Mouse (Mus musculus): ENCODE data around the gene Ppfia4.

The Ppfia4 gene

DNA sequence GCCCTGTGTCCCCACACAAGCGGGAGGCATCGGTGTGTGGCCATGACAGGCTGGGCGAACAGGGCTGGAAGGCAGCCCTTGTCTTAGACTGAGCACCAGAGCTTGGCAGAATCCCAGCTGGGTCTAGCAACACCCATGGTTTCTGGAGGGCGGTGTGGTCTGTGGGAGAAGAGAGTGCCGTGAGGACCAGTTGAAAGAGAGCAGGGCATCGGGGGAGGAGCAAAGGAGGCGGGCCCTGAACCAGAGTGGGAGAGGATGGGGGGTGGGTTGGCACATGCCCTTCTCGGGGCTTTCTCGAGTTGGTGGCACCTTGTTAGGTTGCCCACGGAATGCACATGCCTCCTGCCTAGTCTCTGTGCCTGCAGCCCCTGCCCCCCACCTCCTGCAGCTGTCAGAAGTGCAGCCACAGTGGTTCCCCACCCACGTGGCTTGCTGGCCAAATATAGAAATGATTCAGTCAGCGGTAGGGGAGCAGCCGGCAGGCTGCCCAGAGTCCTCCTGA lies at the start of gene Ppfia4:
TSS of gene Ppfia4 (minus strand) at position 159 of the 502 bp plus-strand sequence.
- DNase-seq, result peak; percentile 88

DNA sequence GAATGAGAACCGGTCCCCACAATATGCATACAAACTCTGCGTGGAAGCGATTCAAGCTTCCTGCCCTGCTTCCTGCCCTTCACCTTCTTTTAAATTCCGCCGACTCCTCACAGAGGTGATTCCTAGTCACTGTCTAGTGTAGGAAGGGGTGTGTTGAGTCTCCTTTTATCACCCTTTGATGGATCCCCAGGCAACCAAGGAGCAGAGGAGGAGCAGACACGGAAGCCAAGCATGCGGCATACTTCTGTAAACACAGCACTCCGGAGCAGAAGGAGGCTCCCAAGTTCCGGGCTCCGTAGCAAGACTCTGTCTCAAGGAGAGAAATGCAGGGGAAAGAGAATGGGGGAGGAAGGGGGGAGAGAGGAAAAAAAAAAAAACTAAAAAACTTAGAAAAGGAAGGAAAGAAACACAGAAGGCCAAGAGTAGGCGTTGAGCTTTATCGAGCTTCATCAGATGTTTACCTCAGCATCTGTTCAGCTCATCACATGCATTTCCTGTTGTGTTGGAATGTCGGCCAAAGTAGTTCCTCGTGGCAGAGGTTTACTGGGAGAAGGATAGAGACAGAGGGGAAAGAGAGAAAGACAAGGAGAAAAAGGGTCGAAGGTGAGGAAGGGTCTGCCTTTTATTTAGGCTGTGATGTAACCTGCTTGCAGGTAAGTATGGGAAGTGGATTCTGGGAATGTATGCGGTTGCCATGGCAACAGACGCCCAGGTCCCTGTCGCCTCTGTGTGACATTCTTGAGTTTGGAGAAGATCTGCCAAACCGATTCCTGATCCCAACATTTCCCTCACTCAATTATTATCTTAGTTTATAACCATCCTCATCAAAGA lies 49.3 kb upstream of the Ppfia4 start:
- no peak for DNase-seq

DNA sequence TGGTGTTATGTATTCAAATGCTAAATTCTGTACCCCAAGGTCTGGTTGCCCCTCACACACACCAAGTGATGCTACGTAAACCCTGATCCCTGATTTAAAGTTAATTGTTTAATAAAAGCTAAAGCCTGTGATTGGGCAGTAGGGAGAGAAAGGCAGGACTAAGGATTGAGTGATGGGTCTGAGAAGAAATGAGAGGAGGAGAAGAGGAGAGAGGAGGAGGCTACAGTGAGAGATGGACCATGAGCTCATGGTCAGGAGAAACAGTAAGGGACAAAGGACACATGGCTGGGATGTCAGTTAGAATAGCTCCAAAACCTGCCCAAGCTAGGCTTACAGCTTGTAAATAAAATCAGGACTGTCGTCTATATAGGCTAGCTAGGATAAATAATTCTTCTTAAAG lies 48.3 kb upstream of the Ppfia4 start:
- no peak for DNase-seq

GRCm38 (mm10) chr1:134374124-134374523 lies 41.4 kb upstream of the Ppfia4 start:
- no peak for DNase-seq

DNA sequence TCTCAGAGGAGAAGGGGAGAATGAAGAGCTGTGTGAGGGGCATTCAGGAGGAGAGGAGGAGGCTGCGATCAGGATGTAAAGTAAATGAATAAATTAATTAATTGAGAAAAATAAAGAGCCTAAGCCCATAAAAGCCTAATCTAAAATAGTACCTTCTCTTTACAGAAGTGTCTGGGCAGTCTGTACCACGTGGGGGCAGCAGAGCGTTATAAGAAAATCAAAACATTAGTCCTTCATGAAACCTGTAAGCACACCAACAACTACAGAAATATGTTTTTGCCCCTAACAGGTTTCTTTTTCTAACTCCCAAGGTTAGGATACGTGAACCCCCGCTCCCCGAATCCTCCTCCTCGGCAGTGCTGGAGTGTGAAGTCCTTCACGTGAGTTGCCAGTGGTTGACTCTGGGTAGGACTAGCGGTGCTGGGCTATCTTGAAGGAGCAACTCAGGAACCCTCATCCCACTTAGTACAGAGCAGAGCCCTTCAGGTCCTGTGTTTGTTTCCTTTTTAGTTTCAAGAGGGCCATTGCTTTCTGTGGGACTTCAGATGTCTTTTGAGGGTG lies 36.1 kb upstream of the Ppfia4 start:
- no peak for DNase-seq

DNA sequence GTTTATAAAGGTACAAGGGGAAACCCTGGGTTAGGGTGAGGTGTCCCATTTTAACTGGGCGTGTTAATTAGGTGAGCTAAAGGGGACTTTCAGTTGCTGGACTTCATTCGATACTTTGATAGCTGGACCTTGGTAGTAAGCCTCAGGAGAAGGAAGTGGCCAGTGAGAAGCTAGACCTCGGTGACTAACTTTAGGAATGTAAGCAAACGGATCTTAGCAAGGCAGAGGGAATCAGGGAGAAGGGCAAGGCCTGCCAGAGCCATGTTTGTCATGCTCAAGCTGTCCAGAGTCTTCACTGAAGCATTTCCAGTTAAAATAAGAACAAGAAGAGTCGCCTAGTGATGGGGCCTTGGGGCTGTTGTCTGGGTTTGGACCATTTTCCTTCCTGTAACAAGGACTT lies 32.8 kb upstream of the Ppfia4 start:
- no peak for DNase-seq

DNA sequence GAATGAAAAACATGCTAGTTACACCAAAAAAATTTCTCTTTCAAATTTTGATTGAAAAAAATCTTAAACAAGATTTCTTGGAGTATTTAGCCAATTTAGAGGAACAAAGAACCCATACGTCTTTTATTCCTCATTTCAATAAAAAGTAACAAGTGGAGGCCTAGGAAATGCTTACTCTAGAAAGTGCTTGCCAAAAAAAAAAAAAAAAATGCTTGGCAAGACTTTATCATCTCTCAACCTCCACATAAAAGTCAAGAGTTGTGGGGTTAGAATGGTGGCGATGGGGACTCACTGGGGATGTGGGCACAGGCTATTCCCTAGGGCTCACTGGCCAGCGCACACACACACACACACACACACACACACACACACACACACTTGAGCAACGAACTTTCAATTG lies 30.5 kb upstream of the Ppfia4 start:
- no peak for DNase-seq

DNA sequence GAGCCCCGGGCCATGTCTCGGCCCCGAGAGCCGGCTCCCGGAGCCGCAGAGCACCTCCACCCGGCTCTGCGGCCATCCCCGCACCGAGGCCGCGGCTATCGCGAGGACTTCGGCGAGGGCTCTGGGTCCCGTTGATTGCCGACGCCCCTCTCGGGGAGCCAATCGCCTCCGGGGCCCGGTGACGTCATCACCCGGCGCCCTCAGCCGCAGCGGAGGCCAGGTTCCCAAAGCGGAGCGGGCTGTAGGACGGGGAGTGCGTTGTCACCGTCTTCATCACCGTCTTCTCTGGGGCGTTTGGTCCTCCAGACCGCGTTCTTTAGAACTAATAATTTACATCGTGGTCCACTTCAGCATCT lies 29.1 kb upstream of the Ppfia4 start, which contains the start of gene Tmem183a:
TSS of gene Tmem183a (minus strand) at position 123 of the 356 bp plus-strand sequence.
- peak; percentile 96 for DNase-seq

DNA sequence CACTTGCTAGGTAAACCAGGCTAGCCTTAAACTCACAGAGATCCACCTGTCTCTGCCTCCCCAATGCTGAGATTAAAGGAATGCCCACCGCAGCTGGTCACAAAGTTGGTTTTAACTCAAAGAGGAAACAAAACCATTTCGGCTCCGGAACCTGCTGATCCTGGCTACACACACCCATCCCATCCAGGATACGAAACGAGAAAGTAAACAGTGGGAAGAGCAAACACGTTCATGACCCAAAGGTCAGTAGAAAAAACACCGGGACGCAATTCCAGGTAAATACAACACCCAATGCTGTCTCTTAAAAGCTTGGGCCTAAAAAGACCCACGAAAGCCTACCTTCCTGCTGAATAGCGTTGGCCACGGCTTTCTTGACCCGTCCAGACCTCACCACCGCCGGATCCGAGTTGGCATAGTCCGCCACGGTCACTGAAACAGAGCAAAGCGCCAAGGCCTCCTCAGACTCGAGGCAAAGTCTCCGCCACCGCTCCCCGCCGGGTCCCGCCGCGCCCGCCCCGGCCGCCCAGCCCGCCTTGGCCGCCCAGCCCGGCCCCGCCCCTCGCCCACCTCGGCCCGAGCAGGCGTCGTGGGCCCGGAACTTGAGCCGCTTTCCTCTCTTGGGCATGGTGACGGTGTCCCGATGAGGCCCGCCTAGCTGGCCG lies 28.6 kb upstream of the Ppfia4 start:
- DNase-seq, result no peak

DNA sequence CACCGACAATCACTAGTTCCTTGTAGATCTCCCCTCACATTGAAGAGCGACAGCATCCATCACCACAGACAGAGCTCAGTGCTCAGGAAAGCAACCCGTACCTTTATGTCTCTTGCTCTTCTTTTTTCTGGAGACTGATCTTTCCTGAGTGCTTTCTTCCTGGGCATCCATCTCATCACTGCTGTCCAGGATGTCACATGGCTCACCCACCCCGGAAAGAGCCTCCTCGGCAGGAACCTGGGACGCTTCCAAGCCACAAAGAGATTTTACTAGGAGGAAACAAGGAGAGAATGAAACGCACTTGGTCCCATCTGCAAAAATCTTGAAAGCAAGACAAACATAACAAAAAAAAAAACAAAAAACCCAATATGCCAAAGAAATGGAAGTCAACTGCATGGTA lies 27.9 kb upstream of the Ppfia4 start:
- peak; percentile 39 for DNase-seq

DNA sequence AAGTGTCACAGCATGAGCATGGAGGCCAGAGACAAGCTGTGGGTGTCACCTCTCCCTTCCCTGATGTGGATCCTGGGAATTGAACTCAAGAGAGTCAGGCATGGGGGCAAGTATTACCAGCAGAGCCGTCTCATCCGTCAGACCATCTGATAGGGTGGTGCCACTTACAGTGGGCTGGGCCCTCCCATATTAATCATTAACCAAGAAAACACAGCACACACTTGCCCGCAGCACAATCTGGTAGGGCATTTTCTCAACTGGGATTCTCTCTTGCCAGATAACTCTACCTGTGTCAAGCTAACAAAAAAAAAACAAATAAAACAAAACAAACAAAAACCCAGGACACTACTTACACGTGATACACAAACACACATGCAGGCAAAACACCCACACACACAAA lies 24.7 kb upstream of the Ppfia4 start:
- no peak for DNase-seq

DNA sequence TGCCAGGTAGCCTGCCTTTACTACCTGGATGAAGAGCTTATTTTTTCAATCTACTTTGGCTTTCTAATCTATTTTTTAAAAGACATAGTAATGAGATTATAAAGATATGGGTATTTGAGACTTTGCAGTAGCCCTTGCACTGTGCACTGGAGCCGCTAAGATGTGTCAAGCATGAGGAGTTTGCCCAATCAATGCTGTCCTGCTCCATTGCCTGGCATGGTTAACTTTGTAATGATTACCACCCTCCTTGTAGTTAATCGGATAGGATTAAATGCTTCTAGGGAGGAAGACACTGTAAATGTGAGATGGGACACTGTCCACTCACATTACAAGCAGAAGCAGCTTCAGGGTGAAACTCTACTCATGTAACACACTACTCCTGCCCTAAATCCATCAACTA lies 20.6 kb upstream of the Ppfia4 start:
- DNase-seq, result no peak

DNA sequence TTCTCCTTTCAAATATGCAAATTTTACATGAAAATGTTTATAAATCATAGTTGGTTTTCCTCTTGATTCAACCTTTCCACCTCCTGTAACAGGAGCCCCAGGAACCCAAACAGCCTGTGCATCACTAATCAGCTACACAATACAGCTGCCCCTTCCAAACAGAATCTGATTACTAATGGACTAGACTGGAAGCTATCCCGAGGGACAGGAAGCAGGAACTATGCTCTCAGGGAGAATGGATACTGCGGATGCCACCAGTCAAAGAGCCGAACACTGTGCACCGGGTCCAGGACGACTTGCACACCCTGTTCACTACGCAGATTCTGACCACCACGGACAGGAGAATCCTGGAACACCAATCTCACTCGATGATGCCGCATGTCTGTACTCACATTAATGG lies 15.1 kb upstream of the Ppfia4 start:
- no peak for DNase-seq

- no peak for DNase-seq
These were observed 12.3 kb upstream of the Ppfia4 start for GRCm38 (mm10) chr1:134345075-134345474.

DNA sequence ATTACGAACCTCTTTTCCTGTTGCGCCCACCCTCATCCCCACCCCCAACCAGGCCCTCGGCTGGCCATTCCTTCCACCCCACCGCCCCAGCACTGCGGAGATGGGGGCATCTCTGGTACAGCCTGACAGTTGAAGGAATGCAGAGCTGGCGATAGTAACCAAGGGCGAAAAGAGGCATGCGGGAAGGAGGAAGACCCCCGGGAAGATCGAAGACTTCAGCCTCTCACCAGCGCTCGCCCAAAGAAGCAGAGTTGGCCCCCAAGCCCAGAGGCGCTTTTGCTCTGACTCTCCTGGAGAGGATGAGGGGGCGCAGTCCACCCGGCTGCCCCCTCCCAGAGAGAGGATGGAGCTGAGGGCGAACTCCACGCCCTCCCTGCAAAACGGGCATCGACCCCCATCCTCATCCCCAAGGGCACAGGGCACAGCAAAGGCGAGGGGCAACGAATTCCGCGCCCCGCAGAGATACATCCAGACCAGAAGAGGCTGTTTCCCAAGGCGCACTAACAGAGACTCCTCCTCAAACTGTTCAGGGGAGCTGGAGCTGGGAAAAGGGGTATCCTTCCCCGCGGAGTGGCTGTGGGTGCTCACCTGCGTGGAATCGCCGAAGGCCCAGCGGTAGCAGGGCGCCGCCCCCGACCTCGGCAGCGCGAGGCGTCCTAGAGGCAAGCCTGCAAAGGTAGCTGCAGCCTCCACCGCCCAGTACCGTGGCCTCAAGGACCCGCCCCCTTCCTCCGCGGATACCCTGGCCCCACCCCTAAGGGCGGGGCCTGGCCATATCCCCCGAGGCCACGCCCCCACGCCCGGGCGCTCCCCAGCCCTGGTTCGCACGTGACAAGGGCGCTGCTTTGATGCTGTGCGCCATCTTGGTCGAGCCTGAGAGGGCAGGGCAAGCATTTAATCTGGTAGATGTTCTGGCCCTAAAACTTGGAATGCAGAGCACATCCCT lies 11.6 kb upstream of the Ppfia4 start:
- DNase-seq, result peak; percentile 96

- peak; percentile 81 for DNase-seq
These were observed 10.8 kb upstream of the Ppfia4 start for GRCm38 (mm10) chr1:134343567-134343966.

GRCm38 (mm10) chr1:134342781-134343310 lies 10.1 kb upstream of the Ppfia4 start:
- peak; percentile 63 for DNase-seq

DNA sequence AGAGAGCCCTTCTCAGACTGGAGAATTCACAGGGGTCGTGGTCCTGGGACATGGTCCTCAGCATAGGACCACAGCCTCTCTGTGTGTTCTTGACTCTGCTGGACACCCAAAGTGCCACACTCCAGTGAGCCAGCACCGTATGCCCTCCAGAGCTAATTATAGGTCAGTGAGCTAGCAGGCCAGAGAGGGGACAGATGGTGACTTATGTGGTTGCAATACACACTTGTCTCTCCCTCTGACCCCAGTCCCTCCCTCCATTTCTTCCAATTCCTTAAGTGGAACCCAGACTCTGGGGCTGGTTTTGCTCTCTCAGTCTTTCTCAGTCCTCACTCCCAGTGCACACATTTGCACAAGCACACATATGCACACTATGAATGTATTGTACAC lies 9.5 kb upstream of the Ppfia4 start:
- peak; percentile 89 for DNase-seq

DNA sequence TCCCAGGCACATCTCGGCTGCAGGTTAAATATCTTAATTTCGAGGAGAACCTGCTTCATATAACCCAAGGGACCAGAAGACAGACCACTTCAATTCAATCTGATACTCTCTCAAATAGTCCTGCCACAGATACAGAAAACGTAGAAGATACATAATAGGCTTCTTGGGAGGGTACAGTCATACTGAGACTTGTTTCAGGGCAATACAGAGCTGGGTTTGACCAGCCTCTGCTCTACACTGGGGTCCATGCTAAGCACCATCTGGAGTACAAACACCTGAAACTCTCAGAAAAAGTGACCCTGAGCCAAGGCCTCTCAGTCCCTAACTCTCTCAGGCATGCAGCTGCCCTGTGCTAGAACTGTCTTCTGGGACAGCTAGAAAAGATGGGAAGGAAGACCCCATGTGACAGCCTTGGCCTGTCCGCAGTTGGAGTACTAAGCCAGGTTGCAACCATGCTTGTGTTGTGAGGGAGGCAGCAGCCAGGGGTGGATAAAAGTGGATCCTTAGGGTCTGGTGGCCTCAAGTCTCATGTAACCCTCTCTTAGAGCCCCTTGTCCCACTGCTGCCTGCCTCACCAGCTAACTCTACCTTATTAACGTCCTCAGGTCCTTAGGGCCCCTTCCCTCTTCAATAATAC lies 9.0 kb upstream of the Ppfia4 start:
- DNase-seq, result peak; percentile 52

- peak; percentile 39 for DNase-seq
These were observed 7.3 kb upstream of the Ppfia4 start for GRCm38 (mm10) chr1:134339757-134340619.

- DNase-seq, result peak; percentile 22
These were observed 6.4 kb upstream of the Ppfia4 start for GRCm38 (mm10) chr1:134339162-134339561.
